Comparison of ENCODE assay signal across 20 mouse cellular contexts in genomic region chr2:121544829-121545228, GRCm38 (mm10). TPM values are rescaled to one million over a fixed set of nuclear protein-coding genes. Genes with fewer than 3 reads are reported as not detected.
DNase-seq lines count a peak whose midpoint lies in the region; TF ChIP-seq lines count a peak whose summit lies in the region.
"Had no signal": no experiment of that assay in that cellular context is flagged by ENCODE, and none has a peak within 500 bp of the region (broad histone marks: within the 10 kb centered on the region; RNA-seq: fewer than 3 reads in every experiment).

No protein-coding gene starts in this region.

- no peaks in the 10 kb centered on the region for H3K27me3 ChIP-seq in cerebellum, adult 2 months (ENCODE audit: control insufficient read depth, insufficient read depth, low read length)
- H3K27me3 ChIP-seq: forebrain, embryonic 15.5 days; liver, embryonic 13.5 days had no signal

- no peak for DNase-seq in cerebellum, adult 2 months
- no peak for DNase-seq in cerebellum, postnatal 4 days (ENCODE audit: low spot score in 2 of 2)
- DNase-seq in left cerebral cortex, adult 2 months (ENCODE audit: extremely low spot score in 1 of 2, low spot score in 2 of 2), result no peak
- DNase-seq in left cerebral cortex, adult 11 months (ENCODE audit: low spot score), result no peak
- peak; percentile 35 for DNase-seq in testis, postnatal 10 days (ENCODE audit: low spot score)
- no peak for DNase-seq in testis, postnatal 14 days (ENCODE audit: low spot score)
- DNase-seq in right cerebral cortex, postnatal 36 days (ENCODE audit: low spot score in 2 of 2), result no peak
- DNase-seq in urinary bladder, postnatal 36 days (ENCODE audit: low spot score in 2 of 2), result no peak
- DNase-seq: adrenal gland, postnatal 10 days; cerebellum, adult 11 months; cerebellum, postnatal 25 days; gastrocnemius, adult 2 months; kidney, adult 9 months; liver, embryonic 13.5 days; spleen, adult 18-20 months had no signal

- TF ChIP-seq POLR2A in cerebellum, adult 2 months (IDR thresholded peaks at IDR 0.05; ENCODE audit: borderline replicate concordance, insufficient read depth, low read length), result no peak

- no peaks in the 10 kb centered on the region for H3K4me1 ChIP-seq in cerebellum, adult 2 months (ENCODE audit: control insufficient read depth, insufficient read depth, low read length)
- H3K4me1 ChIP-seq: embryonic facial prominence, embryonic 10.5 days; forebrain, embryonic 15.5 days; hindbrain, embryonic 10.5 days; limb, embryonic 10.5 days; liver, embryonic 13.5 days had no signal

- WGBS in cerebellum, adult 2 months, result 91% methylated on average over 3 of the region's 3 CpGs

- no peak overlapping the region for H3K4me3 ChIP-seq in cerebellum, adult 2 months (replicated peaks; ENCODE audit: insufficient read depth, low read depth, low read length)
- H3K4me3 ChIP-seq in left cerebral cortex, adult 2 months, result no peak overlapping the region
- H3K4me3 ChIP-seq: embryonic facial prominence, embryonic 10.5 days; forebrain, embryonic 15.5 days; gastrocnemius, adult 2 months; hindbrain, embryonic 10.5 days; limb, embryonic 10.5 days; liver, embryonic 13.5 days had no signal

- TF ChIP-seq CTCF in cerebellum, adult 2 months (IDR thresholded peaks at IDR 0.05; ENCODE audit: borderline replicate concordance, insufficient read depth, low read depth, low read length), result 0 out of 2 replicates have a peak, but pooled peaks have one; percentile 14
- peak; percentile 1 for TF ChIP-seq CTCF in left cerebral cortex, adult 2 months (IDR thresholded peaks at IDR 0.05)

- H3K27ac ChIP-seq in cerebellum, adult 2 months (ENCODE audit: insufficient read depth, low read length), result no peak overlapping the region
- H3K27ac ChIP-seq in left cerebral cortex, adult 2 months, result no peak overlapping the region
- H3K27ac ChIP-seq: embryonic facial prominence, embryonic 10.5 days; forebrain, embryonic 15.5 days; gastrocnemius, adult 2 months; hindbrain, embryonic 10.5 days; limb, embryonic 10.5 days; liver, embryonic 13.5 days; macrophage had no signal

- intact Hi-C loops in left cerebral cortex, adult 2 months (cut with DNase I), result no loop called here

RNA-seq across cellular contexts. Expression of gene Wdr76, which starts 38.3 kb away (rescaled TPM):
- 4.3 and 4.9 TPM in 2 replicates for polyA plus RNA-seq in cerebellum, adult 2 months (2012; rRNA removed)
- 1 to 10 TPM; 4.5 to 5.5 TPM for total RNA-seq in left cerebral cortex, adult 2 months (2021)

RNA-seq across cellular contexts. Expression of gene Mfap1a, which starts 38.4 kb away (rescaled TPM):
- 19.5 and 19.7 TPM in 2 replicates for polyA plus RNA-seq in cerebellum, adult 2 months (2012; rRNA removed)
- total RNA-seq in left cerebral cortex, adult 2 months (2021), result 10 to 100 TPM; 33.3 TPM
